Mouse (Mus musculus): ENCODE measurements around the gene Ippk.

- TF ChIP-seq CTCF (IDR thresholded peaks at IDR 0.05; ENCODE audit: low read depth, low read length): no peak
- no peak for TF ChIP-seq POLR2A (IDR thresholded peaks at IDR 0.05; ENCODE audit: borderline replicate concordance, low read depth, low read length)
Measured at GRCm38 (mm10) chr13:49394886-49395447, 26.1 kb upstream of the Ippk start.
